Mouse (Mus musculus) heart, embryonic 14.5 days (tissue): Measurements from ENCODE around the gene Gm20696. TPM values are rescaled to one million over a fixed set of nuclear protein-coding genes. Genes with fewer than 3 reads are reported as not detected.

Experiments used
- ATAC-seq: fragments of 200-750 bp; cut with Nextera tagmentation; 2 replicates; pipeline ENCODE4 v1.8.0; 2017; ENCODE audit warnings: low read depth, moderate TSS enrichment; ENCODE audit not compliant: insufficient number of reproducible peaks, insufficient read depth, low FRiP score
- H3K27ac ChIP-seq, 2 experiments: fragments of 200-500 bp in 1 of 2; fragments of 300-500 bp in 1 of 2; sonication (generic) in 1 of 2; replicated peaks in 1 of 2; 2 replicates each; pipeline ENCODE4 v1.5.1; 2012 to 2014; ENCODE audit warnings: low read depth in 2 of 2, low read length in 2 of 2, control low read depth in 1 of 2, mild to moderate bottlenecking in 1 of 2, mixed read lengths in 1 of 2; ENCODE audit not compliant: control insufficient read depth in 1 of 2, insufficient read depth in 1 of 2
- H3K27me3 ChIP-seq: fragments of 300-500 bp; sonication (generic); 2 replicates; pipeline ENCODE4 v1.6.1; 2014; ENCODE audit warnings: mild to moderate bottlenecking, low read length, control low read depth; ENCODE audit not compliant: control insufficient read depth, insufficient read depth
- H3K36me3 ChIP-seq: fragments of 300-500 bp; sonication (generic); 2 replicates; pipeline ENCODE4 v1.6.1; 2014; ENCODE audit warnings: mild to moderate bottlenecking, control low read depth, low read length, mixed read lengths; ENCODE audit not compliant: control insufficient read depth, insufficient read depth
- H3K4me1 ChIP-seq, 2 experiments: fragments of 200-500 bp in 1 of 2; fragments of 300-500 bp in 1 of 2; sonication (generic) in 1 of 2; 2 replicates each; pipeline ENCODE4 v1.6.1; 2012 to 2014; ENCODE audit warnings: low read length in 2 of 2, control low read depth in 1 of 2, mixed read lengths in 1 of 2; ENCODE audit not compliant: control insufficient read depth in 2 of 2, insufficient read depth in 2 of 2
- H3K4me2 ChIP-seq: fragments of 300-500 bp; sonication (generic); 2 replicates; pipeline ENCODE4 v1.6.1; 2014; ENCODE audit warnings: mild to moderate bottlenecking, low read length
- H3K4me3 ChIP-seq, 2 experiments: fragments of 200-500 bp in 1 of 2; fragments of 300-500 bp in 1 of 2; sonication (generic) in 1 of 2; 2 replicates each; pipeline ENCODE4 v1.5.1; 2012 to 2014; ENCODE audit warnings: low read length in 2 of 2, mild to moderate bottlenecking in 2 of 2, control low read depth in 1 of 2, low read depth in 1 of 2, moderate library complexity in 1 of 2; ENCODE audit not compliant: control insufficient read depth in 1 of 2, insufficient read depth in 1 of 2
- H3K9ac ChIP-seq: fragments of 300-500 bp; sonication (generic); 2 replicates; pipeline ENCODE4 v1.6.1; 2014; ENCODE audit warnings: mild to moderate bottlenecking, low read length
- H3K9me3 ChIP-seq: fragments of 300-500 bp; sonication (generic); 2 replicates; pipeline ENCODE4 v1.6.1; 2016; ENCODE audit warnings: low read length, control low read depth; ENCODE audit not compliant: control insufficient read depth
- WGBS: fragments of 180-500 bp; shearing (Covaris S2); extraction: QIAGEN DNeasy Blood & Tissue Kit; methylation state at CpG from one replicate; pipeline ENCODE4 v1.1.7; 2014; 5-methylcytosine and 5-hydroxymethylcytosine counted together
- polyA plus RNA-seq: library from polyadenylated mRNA; unstranded; fragments of >200 nt; fragmentation: Nextera tagmentation; extraction: Ambion mirVana; gene quantifications from 2 replicates; pipeline ENCODE4 v1.2.1, GENCODE M21; 2014

The Gm20696 gene
- polyA plus RNA-seq, 1 experiment from 2014 or later, result 3.9 TPM

DNA sequence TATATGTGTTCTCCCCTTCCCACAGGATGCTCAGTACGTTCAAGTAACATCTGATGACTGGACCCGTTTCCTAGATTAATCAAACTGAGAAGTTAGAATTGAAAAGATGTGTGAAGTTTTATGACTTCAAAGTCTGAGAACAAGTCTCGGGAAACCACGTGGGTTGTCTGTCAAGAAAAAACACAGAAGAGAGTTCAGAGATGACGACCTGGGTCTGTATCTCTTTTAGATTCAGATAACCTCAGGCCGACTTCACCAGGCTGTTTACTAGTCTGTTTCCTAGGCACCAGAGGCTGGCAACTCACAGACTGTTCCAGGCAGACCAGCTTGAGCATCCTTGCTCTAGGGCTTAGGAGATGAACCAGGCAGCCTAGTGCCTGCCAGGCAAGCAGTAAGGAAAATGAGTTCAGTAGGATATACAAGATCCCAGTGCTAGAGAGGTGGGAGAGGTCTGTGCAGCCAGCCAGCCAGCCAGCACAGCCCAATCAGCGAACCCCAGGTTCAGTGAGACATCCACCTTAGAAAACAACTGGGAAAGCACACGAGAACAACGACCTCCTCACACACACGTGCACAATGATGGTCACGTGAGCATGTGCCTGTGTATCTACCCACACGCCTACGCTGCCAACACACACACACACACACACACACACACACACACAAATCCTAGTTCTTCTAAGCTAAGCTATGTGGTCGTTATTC is 357.0 kb downstream of the Gm20696 start:
- no peak overlapping the region for H3K4me2 ChIP-seq
- H3K27me3 ChIP-seq, result no peaks in the 10 kb centered on the region
- H3K27ac ChIP-seq, result no peak overlapping the region
- WGBS, result 67% methylated on average over 14 of the region's 14 CpGs
- no peaks in the 10 kb centered on the region for H3K36me3 ChIP-seq
- H3K4me1 ChIP-seq, result peaks cover 0 to 5% of the 10 kb centered on the region in 2 experiments; a peak in 1 of 4 replicates
- H3K4me3 ChIP-seq, result no peak overlapping the region
- no peak overlapping the region for H3K9ac ChIP-seq
- no peaks in the 10 kb centered on the region for H3K9me3 ChIP-seq
- ATAC-seq, result no peak

DNA sequence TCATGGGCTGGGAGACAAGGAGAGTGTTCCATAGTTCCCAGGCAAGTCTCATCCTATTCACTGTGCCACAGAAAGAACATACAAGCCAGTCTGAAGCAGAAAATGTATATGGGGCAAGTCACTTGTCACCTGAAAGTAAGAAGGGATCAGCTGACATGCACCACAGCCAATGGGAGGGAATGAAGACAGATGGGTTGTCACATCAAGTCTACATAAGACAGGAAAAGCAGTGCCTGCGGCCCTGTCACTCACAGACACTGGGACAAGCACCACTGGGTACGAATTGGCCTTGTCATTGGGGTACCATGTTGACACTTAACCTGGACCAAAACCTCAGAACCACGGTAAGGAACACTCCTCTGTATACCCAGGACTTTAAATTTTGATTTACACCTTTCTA is 360.8 kb downstream of the Gm20696 start:
- Histone ChIP-seq H3K9ac (no peak overlapping the region), H3K27ac (no peak overlapping the region), H3K4me2 (no peak overlapping the region), H3K4me1 (peaks cover 5 to 8% of the 10 kb centered on the region in 2 experiments; a peak in 2 of 4 replicates), H3K9me3 (no peaks in the 10 kb centered on the region), H3K4me3 (no peak overlapping the region), H3K36me3 (no peaks in the 10 kb centered on the region), H3K27me3 (no peaks in the 10 kb centered on the region)
- ATAC-seq, result no peak
- WGBS, result 86% methylated on average over 3 of the region's 3 CpGs

DNA sequence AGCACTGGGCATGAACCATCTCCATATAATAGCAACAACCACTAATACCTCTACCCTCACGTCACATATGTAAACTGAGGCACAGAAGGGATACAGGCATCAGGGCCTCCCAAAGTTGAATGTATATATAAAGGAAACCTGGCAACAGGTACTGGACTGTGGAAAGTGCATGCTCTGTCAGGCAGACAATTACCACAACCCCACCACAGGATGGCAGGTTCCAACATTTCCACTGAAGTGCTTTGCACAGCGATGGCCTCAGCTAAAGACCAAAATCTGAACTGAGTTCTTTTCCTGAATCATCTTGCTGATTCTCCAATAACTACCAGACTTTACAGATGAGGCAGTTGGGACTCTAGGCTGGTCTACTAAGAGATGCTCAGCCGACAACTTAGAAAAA is 361.4 kb downstream of the Gm20696 start:
- 80% methylated on average over 3 of the region's 3 CpGs for WGBS
- Histone ChIP-seq H3K4me2 (no peak overlapping the region), H3K4me3 (no peak overlapping the region), H3K9ac (no peak overlapping the region), H3K9me3 (no peaks in the 10 kb centered on the region), H3K4me1 (peaks cover 5 to 8% of the 10 kb centered on the region in 2 experiments; a peak in 2 of 4 replicates), H3K27me3 (no peaks in the 10 kb centered on the region), H3K27ac (no peak overlapping the region), H3K36me3 (no peaks in the 10 kb centered on the region)
- no peak for ATAC-seq

DNA sequence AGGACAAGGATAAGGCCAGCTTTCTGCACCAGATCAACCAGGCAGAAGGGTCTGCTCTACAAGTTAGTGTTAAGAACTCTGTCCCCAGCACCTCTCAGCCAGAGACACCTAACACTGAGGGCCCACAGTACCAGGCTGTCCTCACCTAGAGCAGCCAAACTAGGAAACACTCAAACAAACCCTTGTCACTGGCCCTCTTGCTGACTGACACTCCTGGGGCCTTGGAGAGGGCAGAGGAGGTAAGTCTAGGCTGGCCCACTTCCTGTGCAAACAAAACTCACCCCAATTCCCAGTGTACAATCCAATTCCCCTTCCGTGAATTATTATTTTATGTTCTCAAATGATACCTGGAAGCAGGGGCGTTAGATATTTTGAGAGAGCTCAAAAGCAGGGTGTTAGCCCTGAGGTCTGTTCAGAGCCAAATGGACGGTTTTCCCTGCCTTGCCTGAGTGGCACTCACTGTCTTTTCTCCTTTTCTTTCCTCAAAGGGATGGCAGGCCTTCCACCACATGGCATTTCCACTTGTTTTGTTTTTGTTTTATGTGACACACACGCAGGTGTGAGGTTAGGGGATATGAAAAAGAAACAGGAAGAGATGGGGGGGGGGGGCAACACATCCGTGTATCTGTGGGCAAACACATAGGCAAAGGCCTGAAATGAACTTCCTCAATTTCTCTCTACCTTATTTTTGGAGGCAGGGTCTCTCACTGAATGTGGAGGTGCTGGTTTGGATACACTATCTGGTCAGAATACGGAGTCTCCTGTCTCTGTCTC is 363.7 kb downstream of the Gm20696 start:
- Histone ChIP-seq H3K36me3 (no peaks in the 10 kb centered on the region), H3K27ac (no peak overlapping the region), H3K9ac (no peak overlapping the region), H3K4me3 (no peak overlapping the region), H3K4me2 (no peak overlapping the region), H3K9me3 (no peaks in the 10 kb centered on the region), H3K27me3 (no peaks in the 10 kb centered on the region), H3K4me1 (peaks cover 5 to 8% of the 10 kb centered on the region in 2 experiments; a peak in 2 of 4 replicates)
- WGBS, result 83% methylated on average over 6 of the region's 6 CpGs
- no peak for ATAC-seq

DNA sequence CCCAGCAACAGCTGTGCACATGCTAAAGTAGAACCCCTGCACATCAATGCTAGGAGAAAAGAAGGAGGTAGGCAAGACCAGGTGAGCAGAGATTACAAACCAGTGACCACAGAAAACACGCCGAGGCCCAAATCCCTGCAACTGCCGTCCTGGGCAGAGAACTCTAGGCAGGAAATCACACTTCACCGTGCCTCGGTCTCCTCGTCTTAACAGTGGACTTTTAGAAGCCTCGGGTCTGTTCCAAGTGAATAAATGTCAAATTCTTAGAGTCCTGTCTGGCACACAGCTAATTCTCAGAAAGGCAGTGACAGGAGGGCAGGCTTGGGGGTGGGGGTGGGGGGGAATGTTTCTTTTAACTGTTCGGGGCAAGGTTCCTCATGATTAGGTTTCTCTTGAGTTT is 364.7 kb downstream of the Gm20696 start:
- H3K4me3 ChIP-seq, result no peak overlapping the region
- H3K27ac ChIP-seq, result no peak overlapping the region
- no peaks in the 10 kb centered on the region for H3K36me3 ChIP-seq
- no peak for ATAC-seq
- H3K4me2 ChIP-seq, result no peak overlapping the region
- H3K4me1 ChIP-seq, result peaks cover 5 to 8% of the 10 kb centered on the region in 2 experiments; a peak in 2 of 4 replicates
- no peak overlapping the region for H3K9ac ChIP-seq
- H3K27me3 ChIP-seq, result no peaks in the 10 kb centered on the region
- WGBS, result 83% methylated on average over 8 of the region's 8 CpGs
- no peaks in the 10 kb centered on the region for H3K9me3 ChIP-seq

DNA sequence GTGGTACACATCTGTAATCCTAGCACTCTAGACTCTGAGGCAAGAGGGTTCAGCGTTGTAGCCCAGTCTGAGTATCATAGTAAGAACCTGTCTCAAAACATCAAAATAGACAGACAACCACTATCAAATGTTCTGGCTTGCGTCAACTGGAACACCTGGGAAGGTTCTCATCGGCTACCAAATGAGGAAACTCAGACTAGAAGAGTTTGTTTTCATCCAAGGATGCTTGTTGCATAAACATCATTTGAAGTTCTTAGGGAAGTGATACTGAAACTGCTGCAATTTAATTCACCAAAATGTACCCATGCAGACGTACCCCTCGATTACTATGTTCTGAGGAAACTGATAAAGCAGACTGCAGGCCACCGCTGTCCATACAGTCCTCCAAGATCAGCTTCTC is 366.4 kb downstream of the Gm20696 start:
- Histone ChIP-seq H3K4me3 (no peak overlapping the region), H3K9ac (no peak overlapping the region), H3K27ac (no peak overlapping the region), H3K4me1 (peaks cover 5 to 12% of the 10 kb centered on the region in 2 experiments; a peak in 2 of 4 replicates), H3K36me3 (no peaks in the 10 kb centered on the region), H3K4me2 (no peak overlapping the region), H3K9me3 (no peaks in the 10 kb centered on the region), H3K27me3 (no peaks in the 10 kb centered on the region)
- ATAC-seq, result no peak
- WGBS, result 79% methylated on average over 6 of the region's 6 CpGs

DNA sequence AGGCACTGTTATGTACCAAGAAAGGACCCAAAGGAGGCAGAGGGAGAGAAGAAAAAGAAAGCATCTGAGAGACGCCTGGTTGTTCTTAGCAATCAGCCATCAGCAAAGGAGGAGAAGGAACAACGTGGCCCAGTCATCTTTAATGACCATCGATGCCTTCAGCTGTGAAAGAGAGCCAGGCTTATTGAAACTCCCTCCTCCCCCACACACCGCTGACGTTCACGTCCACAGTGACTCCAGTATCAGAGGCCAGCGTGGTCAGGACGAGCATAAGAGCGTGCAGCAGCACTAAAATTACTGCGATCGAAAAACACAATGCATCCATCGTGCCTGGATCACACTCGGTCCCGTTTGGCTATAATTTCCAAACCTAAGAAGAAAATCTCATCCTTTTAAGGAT is 367.4 kb downstream of the Gm20696 start:
- no peak overlapping the region for H3K4me3 ChIP-seq
- H3K27me3 ChIP-seq, result no peaks in the 10 kb centered on the region
- H3K4me1 ChIP-seq, result peaks cover 5 to 12% of the 10 kb centered on the region in 2 experiments; a peak in 2 of 4 replicates
- H3K4me2 ChIP-seq, result no peak overlapping the region
- no peak for ATAC-seq
- H3K36me3 ChIP-seq, result no peaks in the 10 kb centered on the region
- WGBS, result 73% methylated on average over 14 of the region's 14 CpGs
- no peak overlapping the region for H3K9ac ChIP-seq
- H3K9me3 ChIP-seq, result no peaks in the 10 kb centered on the region
- no peak overlapping the region for H3K27ac ChIP-seq
